Mouse (Mus musculus) spleen, adult 2 months (tissue): ENCODE measurements around the gene Cryl1. TPM values are rescaled to one million over a fixed set of nuclear protein-coding genes. Genes with fewer than 3 reads are reported as not detected.

Experiments used
- DNase-seq, 2 experiments: peaks; one replicate each; pipeline versions ENCODE4 v3.0.0 to v3.0.0-alpha.2; 2012 to 2021; ENCODE audit warnings: low spot score in 2 of 2, low read depth in 1 of 2
- H3K27ac ChIP-seq: fragments of 200-500 bp; 2 replicates; pipeline ENCODE4 v1.5.1; 2012; ENCODE audit warnings: low read length, inconsistent platforms; ENCODE audit not compliant: insufficient read depth
- H3K27me3 ChIP-seq: fragments of 200-500 bp; 2 replicates; pipeline ENCODE4 v1.6.1; 2012; ENCODE audit warnings: mild to moderate bottlenecking, moderate library complexity, low read length, inconsistent platforms; ENCODE audit not compliant: control insufficient read depth, insufficient read depth
- H3K36me3 ChIP-seq: fragments of 200-500 bp; 2 replicates; pipeline ENCODE4 v1.6.1; 2012; ENCODE audit warnings: mild to moderate bottlenecking, low read length, inconsistent platforms; ENCODE audit not compliant: control insufficient read depth, insufficient read depth
- H3K4me1 ChIP-seq: fragments of 200-500 bp; 2 replicates; pipeline ENCODE4 v1.6.1; 2011; ENCODE audit warnings: inconsistent platforms; ENCODE audit not compliant: control insufficient read depth, insufficient read depth, insufficient read length
- H3K4me3 ChIP-seq: fragments of 200-500 bp; 2 replicates; pipeline ENCODE4 v1.5.1; 2011; ENCODE audit warnings: mild to moderate bottlenecking, inconsistent platforms; ENCODE audit not compliant: insufficient read depth, insufficient read length; ENCODE audit errors: extremely low read depth
- CTCF ChIP-seq: fragments of 200-500 bp; IDR thresholded peaks from 2 replicates; pipeline ENCODE4 v1.5.1; 2011; ENCODE audit warnings: mild to moderate bottlenecking, inconsistent platforms; ENCODE audit not compliant: insufficient read depth, insufficient read length, insufficient replicate concordance; ENCODE audit errors: extremely low read depth
- POLR2A ChIP-seq: fragments of 200-500 bp; IDR thresholded peaks from 2 replicates; pipeline ENCODE4 v1.6.1; 2011; ENCODE audit warnings: low read depth, low read length, inconsistent platforms
- WGBS: fragments of 180-500 bp; shearing (Covaris S2); methylation state at CpG from one replicate; pipeline ENCODE4 v1.1.7; 2018; 5-methylcytosine and 5-hydroxymethylcytosine counted together
- polyA plus RNA-seq: library from polyadenylated mRNA; depleted of rRNA; stranded (reverse); fragments of >200 nt; gene quantifications from 2 replicates; pipeline ENCODE4 v1.2.3, GENCODE M21; 2012

The Cryl1 gene
- polyA plus RNA-seq, 1 experiment: 14.9 TPM

DNA sequence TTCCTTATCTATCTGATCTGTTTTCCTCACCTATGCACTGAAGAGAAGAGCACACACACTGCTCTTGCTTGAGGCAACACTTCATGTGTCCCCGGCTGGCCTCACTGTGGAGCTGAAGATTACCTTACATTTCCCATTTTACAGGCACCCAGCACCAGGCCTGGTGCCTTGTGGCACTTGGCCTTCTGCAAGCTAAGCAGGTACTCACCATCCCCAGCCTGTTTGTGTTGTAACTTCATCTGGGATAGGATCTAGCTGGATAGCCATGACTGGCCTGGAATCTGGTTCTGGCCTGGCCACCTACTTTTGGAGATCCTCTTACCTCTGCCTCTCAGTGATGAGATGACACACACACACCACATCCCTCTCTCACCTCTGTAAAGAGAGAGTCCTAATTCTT, 79.5 kb downstream of the Cryl1 start:
- Histone ChIP-seq H3K4me3 (no peak overlapping the region), H3K27me3 (no peaks in the 10 kb centered on the region), H3K36me3 (no peaks in the 10 kb centered on the region), H3K4me1 (no peaks in the 10 kb centered on the region), H3K27ac (no peak overlapping the region)
- DNase-seq: no peak
- WGBS: 97% methylated on average over 1 of the region's 1 CpGs
- TF ChIP-seq POLR2A (no peak), CTCF (no peak)

DNA sequence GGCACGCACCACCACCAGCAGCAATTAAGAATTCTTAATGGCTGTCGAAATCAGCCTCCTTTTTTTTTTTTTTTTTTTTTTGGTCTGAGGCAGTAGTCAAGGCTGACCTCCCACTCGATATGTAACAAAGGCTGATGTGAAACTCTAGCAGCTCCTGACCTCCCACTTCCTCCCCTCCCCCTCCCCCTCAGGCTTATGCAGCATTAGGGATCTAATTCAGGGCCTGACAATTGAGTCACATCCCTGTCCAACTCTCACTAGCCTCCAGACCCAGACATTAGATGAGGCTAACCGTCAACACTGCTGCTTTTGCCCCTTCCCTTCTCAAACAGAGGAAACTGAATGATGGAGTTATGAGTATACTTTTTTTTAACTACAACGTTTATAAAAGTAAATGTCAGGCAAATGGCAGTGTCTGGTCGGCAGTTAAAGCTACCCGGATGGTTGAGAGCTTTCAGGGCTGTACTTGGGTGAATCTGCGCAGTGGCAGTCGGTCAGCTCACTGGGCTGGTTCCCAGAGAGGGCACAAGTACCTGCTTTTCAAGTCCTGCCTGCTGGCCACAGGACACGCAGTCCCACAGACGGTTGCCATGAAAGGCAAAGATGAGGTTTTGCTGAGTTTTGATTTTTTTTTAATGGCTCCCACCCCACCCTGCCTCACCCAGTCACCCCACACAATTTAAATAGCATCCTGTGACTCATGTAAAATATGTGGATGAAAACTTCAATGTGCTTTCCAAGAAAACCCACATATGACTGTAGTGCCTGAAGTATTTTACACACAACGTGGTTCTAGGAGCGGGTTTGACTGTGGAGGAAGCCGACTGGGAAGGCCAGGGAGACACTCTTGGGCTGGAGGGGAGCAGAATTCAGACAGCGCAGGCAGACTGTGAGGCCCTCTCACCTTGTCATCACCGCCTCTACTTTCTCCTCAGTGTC, 81.4 kb downstream of the Cryl1 start:
- no peaks in the 10 kb centered on the region for H3K27me3 ChIP-seq
- H3K4me3 ChIP-seq: no peak overlapping the region
- no peaks in the 10 kb centered on the region for H3K4me1 ChIP-seq
- no peak for DNase-seq
- H3K36me3 ChIP-seq: no peaks in the 10 kb centered on the region
- TF ChIP-seq CTCF: no peak
- no peak overlapping the region for H3K27ac ChIP-seq
- WGBS: 82% methylated on average over 16 of the region's 16 CpGs

- TF ChIP-seq POLR2A (no peak), CTCF (no peak)
These were observed 82.4 kb downstream of the Cryl1 start for GRCm38 (mm10) chr14:57315976-57316375.

DNA sequence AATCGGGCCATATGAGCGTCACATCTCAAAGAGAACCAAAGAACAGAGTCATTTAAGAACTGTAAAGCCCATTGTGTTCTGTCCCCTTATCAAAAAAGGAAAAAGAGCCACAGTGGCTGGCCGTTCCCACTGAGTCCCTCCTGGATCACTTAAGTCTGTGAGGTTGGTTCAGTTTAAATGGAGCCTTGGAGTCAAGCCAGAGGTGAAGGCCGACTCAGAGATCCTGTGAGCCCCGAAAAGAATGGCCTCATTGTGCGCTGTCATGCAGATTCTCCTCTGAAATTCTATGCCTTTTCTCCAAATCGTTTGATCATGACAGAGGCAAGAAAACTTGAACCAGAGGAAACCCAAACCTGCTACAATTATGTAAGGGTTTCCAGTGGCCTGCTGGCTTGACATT, 82.8 kb downstream of the Cryl1 start:
- DNase-seq: no peak
- Histone ChIP-seq H3K36me3 (no peaks in the 10 kb centered on the region), H3K4me3 (no peak overlapping the region), H3K27ac (no peak overlapping the region), H3K4me1 (no peaks in the 10 kb centered on the region), H3K27me3 (no peaks in the 10 kb centered on the region)
- 87% methylated on average over 7 of the region's 7 CpGs for WGBS
- TF ChIP-seq POLR2A (no peak), CTCF (no peak)

More at GRCm38 (mm10) chr14:57315976-57316375, 82.4 kb downstream of the Cryl1 start:
- Histone ChIP-seq H3K27me3 (no peaks in the 10 kb centered on the region), H3K4me1 (no peaks in the 10 kb centered on the region), H3K4me3 (no peak overlapping the region), H3K36me3 (no peaks in the 10 kb centered on the region), H3K27ac (no peak overlapping the region)
- 85% methylated on average over 3 of the region's 3 CpGs for WGBS
- DNase-seq: no peak

DNA sequence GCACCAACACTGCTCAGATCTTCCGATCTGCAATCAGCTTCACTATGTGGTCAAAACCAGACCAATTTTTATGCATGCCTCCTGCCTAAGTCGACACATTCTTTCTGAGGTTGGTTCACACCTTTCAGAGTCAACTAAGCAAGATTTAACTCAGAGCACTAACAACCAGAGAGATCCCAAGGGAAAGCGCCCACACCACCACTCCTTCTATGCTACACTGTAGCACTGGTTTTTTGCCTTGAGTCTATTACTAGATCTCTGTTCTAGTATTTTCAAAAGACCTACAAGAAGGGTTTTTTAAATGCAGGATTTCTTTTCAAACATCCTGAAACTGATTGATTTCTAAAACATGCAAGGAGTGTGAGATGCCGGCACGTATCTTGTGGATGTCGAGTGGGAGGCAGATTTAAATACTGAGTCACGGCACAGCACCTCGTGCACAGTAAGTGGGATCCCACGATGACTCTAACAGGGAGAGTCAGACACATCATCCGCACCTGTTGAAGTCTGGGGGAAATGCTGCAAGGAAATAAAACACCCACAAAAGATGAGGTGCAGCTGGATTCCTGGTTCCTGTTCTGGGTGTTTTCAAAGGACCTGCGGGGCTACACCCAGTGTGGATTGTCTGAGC, 96.6 kb downstream of the Cryl1 start:
- no peak for DNase-seq
- Histone ChIP-seq H3K27me3 (no peaks in the 10 kb centered on the region), H3K4me3 (no peak overlapping the region), H3K27ac (no peak overlapping the region), H3K4me1 (no peaks in the 10 kb centered on the region), H3K36me3 (no peaks in the 10 kb centered on the region)
- TF ChIP-seq POLR2A: no peak
- no peak for TF ChIP-seq CTCF
- 87% methylated on average over 11 of the region's 11 CpGs for whole genome bisulfite sequencing

GRCm38 (mm10) chr14:57300530-57300929, 97.8 kb downstream of the Cryl1 start:
- Histone ChIP-seq H3K27me3 (no peaks in the 10 kb centered on the region), H3K36me3 (no peaks in the 10 kb centered on the region), H3K4me1 (no peaks in the 10 kb centered on the region), H3K4me3 (no peak overlapping the region), H3K27ac (no peak overlapping the region)
- TF ChIP-seq POLR2A (no peak), CTCF (no peak)
- DNase-seq: no peak
- WGBS: 92% methylated on average over 2 of the region's 2 CpGs

GRCm38 (mm10) chr14:57297672-57298071, 100.7 kb downstream of the Cryl1 start:
- Histone ChIP-seq H3K27ac (no peak overlapping the region), H3K4me3 (no peak overlapping the region), H3K4me1 (no peaks in the 10 kb centered on the region), H3K27me3 (no peaks in the 10 kb centered on the region), H3K36me3 (no peaks in the 10 kb centered on the region)
- 83% methylated on average over 5 of the region's 5 CpGs for WGBS
- TF ChIP-seq CTCF (no peak), POLR2A (no peak)
- no peak for DNase-seq
